Mouse (Mus musculus): ENCODE measurements at regions not wholly inside any gene's neighbourhood (a gene's known extent, or its start where the extent isn't known, plus 50 kb on each side); places are given as distances from the start of the nearest gene placed in this dataset.

DNA sequence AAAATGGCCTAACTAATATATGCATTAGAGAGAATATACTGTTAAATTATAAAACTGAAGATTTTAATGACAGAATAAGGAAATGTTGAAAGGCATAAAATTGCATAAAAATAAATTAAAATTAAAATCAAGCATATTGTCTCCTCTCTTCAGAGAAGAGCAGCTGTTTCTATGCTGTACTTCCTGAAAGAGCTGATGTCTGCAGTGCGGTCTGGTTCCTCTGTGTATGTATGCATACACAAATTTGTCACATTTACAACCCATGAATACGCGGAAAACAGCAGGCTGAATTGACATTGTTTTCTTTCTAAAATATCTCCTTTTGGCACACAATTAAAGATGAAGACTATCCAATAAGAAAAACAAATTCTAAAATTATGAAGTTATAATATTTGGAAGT, 278.5 kb downstream of the Olfr1505 start:
- no peak for DNase-seq (ENCODE audit: low spot score in 2 of 2)

DNA sequence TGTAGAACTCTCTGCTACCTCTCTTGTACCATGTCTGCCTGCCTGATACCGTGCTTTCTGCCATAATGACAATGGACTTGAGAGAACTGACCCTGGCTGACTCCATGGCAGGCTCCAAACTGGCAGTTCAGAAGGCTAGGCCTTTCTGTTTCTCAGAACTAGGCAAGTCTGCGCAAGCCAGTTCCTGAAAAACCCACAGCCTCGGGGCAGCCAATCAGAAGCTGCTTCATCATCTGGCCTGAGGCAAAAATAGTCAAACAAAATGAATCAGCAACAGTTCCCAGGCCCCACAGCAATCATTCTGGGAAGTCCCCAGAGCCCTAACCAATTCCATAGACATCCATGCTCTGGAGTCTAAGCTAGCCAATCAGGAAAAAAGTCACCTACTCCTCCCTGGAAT, 284.5 kb downstream of the Olfr1505 start:
- no peak for DNase-seq (ENCODE audit: low spot score in 2 of 2)

DNA sequence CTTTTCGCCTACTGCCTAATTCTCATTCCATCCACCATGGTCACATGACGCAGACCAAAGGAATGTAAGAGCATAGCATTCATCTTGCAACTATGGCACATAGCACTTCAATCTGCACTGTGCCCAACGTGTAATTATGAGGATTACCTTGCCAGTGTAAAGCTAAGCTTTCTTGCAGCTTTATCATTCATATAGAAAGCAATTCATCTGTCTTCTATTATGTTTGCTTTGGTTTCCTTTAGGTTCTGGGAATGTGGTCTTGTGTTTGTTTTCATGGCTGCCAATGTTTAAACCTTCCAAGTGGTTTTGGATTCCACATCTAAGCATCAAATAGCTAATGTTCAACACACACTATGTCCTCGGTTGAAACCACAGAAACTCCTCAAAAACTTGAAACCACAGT, 307.2 kb downstream of the Olfr1505 start:
- no peak for DNase-seq (ENCODE audit: low spot score in 2 of 2)

DNA sequence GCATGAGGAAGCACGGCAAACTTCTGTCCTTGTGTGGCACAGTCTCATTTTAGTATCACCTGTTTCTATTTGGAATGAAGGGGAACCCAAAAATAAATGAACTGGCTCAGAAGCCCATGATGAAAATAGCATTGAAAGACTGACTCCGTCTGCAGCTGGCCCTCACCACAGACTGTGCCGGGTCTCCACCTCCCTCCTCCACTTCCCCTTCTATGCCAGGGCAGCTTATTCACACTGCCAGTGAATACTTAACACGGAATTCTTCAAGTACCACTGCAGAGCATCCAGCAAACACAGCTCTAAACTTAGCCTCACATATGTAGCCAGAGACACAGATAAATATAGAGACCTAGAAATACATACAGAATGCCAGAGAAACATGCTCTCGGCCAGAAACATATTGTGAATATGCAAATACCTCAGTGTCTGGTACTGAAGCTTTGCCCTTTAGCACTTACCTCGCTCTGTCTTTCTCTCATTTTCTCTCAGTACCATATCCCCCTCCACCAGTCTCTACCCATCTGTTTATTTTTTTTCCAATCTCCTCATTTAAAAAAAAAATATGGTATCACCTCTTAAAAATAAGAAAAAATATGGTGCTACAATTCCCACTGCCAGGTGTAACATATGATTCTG, 311.8 kb downstream of the Olfr1505 start:
- DNase-seq (ENCODE audit: low spot score in 2 of 2): peak; percentile 54 to 55

DNA sequence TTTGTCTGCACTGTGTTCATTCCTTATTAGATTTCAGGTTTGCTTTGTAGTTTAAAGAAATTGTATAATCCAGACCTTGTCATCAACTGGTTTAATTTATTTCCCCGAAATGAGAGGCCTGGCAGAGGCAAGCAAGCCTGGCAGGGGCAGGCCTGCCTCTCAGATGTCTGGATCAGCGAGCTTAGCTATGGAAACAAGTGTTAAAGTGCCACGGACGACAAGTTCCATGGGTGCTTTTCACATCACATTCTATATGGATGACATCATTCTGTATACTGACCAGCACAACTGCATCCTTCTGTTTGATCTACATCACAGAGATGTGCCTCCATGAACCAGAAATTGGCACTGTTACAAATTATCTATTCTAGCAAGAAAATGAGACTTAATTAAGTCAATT, 312.5 kb downstream of the Olfr1505 start:
- DNase-seq (ENCODE audit: low spot score in 2 of 2): no peak

DNA sequence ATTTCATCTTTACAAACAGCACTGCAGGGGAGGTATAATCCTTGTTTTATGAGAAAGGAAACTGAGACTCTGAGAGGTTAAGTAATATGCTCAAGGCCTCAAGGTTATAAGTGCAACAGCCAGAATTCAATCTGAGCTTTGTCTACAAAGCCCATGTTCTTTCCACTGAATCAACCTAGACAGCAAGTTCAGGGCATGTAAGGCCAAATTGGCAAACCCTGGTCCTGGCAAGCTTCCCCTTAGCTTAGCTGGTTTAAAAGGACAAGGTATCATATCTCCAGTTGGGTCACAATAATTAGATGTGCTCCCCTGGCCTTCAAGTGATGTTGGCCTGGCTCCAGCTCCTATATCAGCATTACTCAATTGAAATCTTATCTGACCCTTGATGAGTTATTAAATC, 313.2 kb downstream of the Olfr1505 start:
- no peak for DNase-seq (ENCODE audit: low spot score in 2 of 2)

DNA sequence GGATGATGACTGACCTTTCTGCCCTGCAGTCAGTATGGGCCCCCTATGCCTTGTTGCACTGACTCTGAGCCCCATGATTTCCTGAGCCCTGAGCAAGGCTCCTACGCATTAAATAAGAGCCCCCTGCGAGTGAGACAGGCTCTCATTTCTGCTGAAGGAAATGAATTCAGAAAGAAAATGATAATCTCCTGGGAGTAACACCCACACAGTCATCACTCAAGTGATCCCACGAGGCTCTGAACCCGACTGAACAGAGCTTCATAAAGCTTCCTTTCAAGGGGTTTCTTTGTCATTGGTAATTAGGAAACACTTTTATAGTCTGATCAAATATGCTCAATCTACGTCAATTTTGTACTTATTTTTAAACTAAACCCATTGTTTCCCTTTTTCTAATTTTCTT, 330.2 kb downstream of the Olfr1505 start:
- DNase-seq (ENCODE audit: low spot score in 2 of 2): no peak

DNA sequence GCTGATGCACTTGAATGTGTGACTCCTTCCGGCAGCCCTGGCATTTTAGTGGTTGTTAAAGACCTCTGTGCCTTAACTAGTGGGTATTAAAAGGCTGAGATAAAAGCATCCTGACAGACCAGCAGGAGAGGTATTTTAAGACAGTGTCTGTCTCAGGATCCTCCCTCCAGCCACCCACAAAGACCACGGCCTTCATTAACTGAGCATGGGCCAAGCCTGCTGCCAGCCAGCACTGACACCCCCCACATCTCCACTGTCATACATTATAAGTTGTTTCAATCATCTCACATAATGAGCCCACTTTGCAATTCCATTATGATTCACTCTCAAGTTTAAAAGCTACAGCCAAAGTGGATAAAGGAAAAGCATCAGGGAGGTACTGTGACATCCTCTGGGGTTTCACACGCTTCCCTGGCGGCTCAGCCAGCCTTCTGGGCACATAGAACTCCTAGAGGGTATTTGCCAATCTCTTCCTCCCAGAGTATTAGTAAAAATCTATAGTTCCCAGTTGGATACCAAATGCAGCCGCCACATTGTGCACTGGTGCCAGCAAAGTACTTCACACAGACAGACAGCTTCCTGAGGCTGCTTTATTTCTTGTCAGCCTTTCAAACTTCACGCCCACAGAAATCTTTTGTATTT, 333.8 kb downstream of the Olfr1505 start:
- no peak for DNase-seq (ENCODE audit: low spot score in 2 of 2)

DNA sequence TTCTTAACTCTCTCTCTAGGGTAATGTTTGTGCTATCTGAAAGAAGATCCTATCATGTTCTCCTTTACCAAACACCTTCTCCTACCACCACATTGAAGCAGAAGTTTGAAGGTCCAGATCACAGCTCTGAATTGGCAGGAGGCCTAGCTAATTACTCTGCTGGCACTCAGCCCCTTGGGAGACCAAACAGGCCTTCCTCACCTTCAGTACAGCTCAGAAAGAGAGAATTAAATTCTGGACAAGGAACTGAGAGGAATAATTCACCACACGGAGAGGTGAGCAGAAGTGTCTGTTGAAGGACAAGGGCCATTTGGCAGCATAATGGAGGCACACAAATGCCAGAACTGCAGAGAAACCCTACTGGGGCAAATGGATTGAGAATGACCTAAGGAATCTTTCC, 334.6 kb downstream of the Olfr1505 start:
- no peak for DNase-seq (ENCODE audit: low spot score in 2 of 2)

DNA sequence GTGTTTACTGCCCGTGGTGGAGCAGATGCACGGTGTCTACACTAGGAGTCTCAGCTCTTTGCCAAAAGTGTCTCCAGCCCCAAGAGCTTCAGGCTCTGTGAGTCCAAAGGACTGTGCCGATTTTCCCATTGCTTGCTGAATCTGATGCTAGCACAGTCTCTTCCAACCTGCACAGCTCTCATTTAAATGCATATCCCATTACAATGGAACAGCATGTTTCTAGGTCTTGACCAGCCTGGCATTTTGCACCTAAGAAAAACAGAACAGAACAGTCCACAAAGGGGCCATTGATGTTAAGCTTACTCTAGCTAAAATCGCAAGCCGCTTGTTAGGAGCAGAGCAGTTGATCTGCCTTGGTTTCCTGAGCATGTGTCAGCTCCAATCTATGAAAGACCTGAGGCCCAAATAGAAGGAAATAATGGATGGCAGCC, 339.2 kb downstream of the Tle4 start:
- no peak for DNase-seq (ENCODE audit: low spot score in 2 of 2)

DNA sequence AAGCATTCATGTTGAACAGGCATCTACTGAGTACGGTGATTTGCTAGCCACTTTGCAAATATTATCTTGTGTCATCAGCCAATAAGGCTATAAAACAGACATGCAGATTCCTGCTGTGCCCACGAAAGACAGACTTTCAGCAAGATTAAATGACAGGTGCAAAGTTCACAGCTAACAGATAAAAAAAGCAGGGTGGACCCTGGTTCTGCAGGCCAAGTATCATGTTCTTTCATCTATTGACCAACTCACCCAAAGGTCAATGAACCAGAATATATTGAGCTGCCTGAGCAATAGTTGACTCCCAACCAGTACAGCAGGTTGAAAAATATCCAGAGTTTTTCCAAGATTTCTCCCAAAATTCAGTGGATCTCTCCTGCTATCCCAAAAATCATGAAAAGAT, 338.6 kb downstream of the Tle4 start:
- no peak for DNase-seq (ENCODE audit: low spot score in 2 of 2)

DNA sequence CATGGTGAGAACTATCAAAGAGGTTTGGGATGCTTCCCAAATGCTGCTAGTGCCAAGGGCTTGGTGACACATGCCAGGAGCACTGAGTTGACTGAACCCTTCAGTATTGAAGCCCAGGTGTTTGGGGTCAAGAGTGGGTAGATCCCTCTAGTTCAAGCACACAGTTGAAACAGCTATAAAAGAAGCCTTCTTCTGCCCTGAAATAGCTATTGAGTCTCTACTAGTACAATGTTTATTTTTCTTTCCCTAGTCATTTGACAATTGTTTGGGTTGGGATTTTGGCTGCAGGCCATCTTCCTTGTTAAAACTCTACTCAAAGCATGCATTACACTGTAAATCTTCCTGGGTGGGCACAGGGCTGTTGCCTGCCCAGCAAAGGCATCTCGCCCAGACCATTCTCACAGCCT, 308.5 kb downstream of the Tle4 start:
- DNase-seq (ENCODE audit: low spot score in 2 of 2): no peak

DNA sequence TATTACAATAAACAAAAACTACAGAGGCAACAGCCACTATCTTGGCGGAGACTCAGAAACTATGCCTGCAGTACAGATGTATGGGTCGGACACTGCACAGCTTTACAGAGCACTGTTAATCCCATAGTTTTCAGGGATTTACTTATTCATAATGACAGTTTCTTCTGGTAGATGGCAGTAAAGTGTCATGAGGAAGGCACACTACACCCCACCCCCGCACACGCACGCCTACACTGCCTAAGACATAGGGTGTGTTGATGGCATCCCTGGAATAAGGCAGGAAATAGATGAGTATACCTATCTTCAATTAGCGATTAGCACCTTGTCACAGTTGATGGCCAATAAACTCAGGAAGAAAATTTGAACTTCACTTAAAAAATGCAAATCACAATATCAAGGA, 306.9 kb downstream of the Tle4 start:
- DNase-seq (ENCODE audit: low spot score in 2 of 2): no peak

DNA sequence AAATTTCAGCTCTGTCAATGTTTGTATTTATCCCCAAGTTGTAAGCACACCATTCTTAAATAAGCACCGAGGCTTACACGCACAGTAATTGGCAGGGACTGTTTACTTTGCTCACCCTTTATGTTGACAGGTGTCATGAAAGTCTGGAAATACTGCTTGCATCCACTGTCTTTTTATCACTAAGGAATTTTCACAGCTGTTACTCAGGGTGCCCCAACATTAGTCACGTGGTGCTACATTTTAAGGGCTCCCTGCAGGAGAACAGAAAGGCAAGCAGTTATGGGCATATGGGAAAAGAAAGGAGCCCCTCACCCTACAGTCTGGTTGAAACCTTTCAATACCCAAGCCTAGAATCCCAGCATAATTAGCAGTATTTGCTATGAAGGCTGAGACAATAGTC, 304.7 kb downstream of the Tle4 start:
- DNase-seq (ENCODE audit: low spot score in 2 of 2): no peak

DNA sequence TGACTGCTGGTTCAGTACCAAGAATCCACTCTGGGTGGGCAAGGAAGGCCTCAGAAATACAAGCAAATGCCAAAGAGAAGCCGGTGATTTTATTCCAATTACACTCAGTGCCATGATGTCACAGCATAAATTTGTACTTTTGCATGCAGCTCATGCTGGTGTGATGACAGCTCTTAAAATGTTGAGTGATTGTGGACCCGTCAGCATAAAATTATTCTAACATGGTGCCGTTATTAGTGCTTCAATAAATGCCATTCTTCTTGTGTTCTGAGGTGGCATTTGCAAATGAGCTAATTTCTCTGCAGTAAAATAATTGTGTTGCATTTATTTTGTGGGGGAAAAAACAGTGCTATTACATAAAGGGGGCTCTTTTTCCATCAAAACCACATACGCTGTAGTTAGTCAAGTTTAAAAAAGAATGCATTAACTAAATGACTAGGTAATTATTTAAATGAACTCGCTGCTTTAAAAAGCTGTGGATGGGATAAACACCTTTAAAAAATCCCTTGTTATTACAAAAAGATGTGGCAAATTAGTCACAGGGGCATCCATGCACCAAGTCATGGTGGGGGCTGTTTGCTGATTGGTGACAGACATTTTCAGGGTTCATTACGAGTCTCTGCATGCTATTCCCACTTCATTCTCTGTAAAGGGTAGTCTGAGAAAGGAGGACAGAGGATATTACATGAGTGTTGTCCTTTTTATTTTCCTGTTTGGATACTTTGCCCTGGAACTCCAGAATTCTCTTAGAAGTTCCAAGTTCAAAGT, 296.5 kb downstream of the Tle4 start:
- DNase-seq (ENCODE audit: low spot score in 2 of 2): no peak

DNA sequence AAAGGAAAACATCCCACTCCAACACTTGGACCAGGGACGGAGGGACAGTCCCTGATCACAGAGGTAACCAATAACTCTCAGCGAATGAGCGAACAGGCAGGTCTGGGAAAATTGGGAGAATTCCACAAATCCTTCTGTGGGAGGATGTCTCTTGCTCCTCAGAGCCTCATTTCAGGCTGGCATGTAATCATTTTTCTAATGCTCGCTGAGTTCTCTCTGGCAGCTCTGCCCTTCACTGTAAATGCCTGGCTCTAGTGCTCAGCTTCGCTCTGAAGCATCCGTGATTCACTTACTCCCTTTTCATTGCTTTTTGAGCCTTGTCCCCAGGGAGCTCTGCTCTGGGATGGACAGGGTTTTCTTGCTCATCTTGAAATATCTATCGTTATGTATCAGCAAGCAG, 283.6 kb downstream of the Tle4 start:
- DNase-seq (ENCODE audit: low spot score in 2 of 2): peak in 1 of 2 experiments; percentile 7

DNA sequence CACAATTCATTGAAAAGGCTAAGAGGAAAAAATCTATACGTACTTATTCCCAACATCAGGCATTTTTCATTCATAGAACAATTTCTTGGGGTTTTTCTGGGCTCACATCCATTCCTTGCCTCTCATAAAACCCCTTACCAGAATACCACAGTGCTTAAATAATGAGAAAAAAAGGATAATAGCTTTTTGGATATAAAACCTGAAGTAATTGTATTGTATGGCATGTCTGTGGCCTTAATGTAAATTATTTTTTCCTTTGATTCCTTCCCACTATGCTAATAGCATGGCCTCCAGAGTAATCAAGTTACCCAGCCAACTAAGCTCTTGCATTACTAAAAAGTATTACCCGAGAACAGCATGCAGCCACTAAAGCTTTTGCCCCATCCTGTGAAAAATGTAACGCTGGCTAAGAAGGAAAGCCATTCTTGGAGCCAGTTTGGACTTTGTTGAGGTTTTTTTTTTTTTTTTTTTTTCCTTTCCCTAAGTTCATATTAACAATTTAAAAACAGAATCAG, 278.1 kb downstream of the Tle4 start:
- no peak for DNase-seq (ENCODE audit: low spot score in 2 of 2)

DNA sequence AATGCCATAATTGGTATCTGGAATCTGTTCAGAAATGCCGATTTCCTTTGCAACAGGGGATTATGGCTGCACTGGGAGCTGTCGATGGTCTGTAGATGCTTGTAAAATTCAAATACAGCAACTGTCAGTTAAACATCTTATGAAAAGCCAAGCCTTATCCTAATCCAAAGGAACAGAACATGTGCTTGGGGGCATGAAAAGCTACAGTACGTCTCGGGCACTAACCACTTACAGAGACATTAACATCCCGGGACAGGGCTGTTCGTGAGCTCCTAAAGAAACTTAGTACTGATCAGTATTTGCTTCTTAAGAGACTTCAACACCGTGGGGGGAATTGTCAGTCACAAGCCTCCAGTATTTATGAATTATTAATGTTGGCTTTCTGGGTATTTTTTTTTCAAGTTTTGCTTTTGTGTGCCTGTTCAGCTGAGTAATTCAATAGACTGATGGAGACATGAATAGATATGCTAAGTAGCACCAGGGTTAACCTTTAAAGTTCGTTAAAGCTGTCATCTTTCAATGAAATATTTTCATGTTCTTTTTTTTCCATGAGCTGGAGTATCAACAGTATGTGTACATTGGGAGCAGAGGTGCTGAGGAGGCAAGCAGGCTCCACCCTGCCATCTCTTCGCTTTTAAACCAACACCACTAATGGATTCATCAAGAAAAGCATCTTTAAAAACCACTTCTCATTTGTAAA, 272.3 kb downstream of the Tle4 start:
- DNase-seq (ENCODE audit: low spot score in 2 of 2): peak in 1 of 2 experiments; percentile 28

DNA sequence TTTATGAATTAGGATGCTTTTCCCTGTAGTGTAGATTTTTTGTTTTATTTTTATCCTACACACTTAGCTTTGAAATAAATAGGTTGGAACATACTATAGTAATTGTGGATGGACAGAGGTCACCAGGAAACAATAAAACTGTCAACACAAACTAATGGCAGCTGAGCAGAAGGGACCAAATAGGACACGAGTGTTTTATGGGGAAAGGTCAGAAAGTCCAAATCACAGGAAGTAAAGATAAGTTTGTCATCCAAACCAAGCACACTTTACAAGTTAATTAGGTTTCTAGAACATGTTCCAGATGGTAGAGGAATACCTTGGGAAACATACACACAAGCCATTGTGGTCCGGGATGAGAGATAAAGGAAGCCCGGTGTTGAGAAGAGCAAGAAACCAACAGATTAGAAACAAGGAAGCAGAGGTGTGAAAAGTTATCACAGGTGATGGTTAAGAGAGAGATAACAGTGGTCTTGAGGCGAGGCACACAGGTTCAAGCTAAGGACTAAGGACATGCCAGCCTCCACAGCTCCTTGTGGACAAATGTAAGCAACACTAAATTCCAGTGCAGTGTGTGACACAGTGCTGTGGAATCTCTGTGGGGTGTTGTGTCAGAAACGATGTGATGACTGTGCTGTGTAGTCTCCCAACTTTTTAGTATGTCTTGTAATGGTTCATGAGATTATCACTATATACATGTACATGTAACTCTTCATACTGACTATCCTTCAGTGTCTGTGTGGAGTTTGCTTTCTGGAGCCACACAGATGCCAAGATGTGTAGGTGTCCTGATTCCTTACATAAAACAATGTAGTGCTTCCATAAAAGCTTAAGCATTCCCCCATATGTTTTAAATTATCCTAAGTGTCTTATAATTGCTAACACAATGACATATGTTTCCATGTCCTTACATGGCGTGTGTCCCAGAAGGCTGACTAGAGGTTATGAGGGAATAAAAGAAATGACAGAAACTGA, 264.5 kb downstream of the Tle4 start:
- DNase-seq (ENCODE audit: low spot score in 2 of 2): peak in 1 of 2 experiments; percentile 5

DNA sequence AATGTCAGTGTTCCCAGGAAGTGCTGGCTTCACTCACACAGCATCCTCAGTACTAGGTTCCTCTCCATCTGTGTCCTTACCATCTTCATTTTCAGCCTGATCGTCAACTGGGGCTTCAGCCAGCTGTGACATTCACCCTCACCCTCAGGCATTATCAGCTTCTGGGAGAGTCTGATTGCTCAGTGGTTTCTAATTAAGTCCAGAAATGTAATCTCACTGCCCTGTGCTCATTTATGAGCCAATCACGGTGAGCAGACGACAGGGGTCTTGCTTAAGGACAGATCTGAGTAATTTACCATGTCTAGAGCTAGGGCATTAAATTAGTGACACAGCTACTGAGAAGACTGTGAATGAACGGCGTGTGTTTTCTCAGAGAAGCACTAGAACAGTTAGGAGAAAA, 260.8 kb downstream of the Tle4 start:
- no peak for DNase-seq (ENCODE audit: low spot score in 2 of 2)

DNA sequence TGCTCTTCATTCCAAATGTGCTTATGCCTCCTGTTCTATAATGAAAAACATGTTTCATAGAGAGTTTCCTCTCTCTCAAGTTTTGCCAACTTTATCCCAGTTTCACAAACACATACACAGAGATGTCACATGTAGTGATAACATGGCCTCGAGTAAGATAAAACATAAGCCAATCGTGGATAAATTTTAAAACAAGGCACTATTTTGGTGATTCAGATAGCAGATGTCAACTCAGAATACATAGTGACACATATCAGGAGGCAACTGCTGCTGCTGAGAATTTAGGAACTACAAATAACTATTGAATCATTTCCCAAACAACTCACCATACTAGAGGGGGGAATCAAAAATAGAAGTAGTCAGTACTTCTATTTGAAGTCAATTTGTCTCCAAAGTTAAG, 257.1 kb downstream of the Tle4 start:
- no peak for DNase-seq (ENCODE audit: low spot score in 2 of 2)

Data from left cerebral cortex, adult 9 months (tissue).